Mouse (Mus musculus): ENCODE results near the gene 1110051M20Rik. TPM values are rescaled to one million over a fixed set of nuclear protein-coding genes. Genes with fewer than 3 reads are reported as not detected.

1110051M20Rik gene
- total and polyA plus RNA-seq, 3 experiments, result 21.1 to 34.0 (median 26.2) TPM

DNA sequence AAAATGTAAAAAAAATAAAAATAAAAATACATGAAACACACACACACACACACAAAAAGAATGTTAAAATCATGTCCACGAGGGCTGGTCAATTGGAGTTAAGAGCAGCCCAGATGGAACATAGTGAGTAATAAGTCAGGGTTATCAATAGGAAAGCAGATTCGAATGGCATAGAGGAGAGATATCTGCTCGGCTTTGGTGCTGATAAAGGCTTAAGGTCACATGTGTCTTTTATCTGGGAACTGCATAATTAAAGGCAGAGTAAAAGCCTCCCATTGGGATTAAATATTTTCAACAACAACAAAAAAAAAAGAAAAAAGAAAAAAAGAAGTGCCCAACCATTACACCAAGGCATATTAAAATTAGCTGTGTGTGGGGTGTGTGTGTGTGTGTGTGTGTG is 55.8 kb downstream of the 1110051M20Rik start:
- in situ Hi-C loops (cut with MboI; ENCODE audit: low pct_ligation_motif_present, low pct_unique_long_range_greater_than_20kb, low sequenced_read_pairs), result no loop called here
- Histone ChIP-seq H3K4me2 (ENCODE audit: insufficient read depth, low read depth, poor library complexity, severe bottlenecking) (no peak overlapping the region), H3K27me3 (replicated peaks) (no peaks in the 10 kb centered on the region), H3K4me3 (replicated peaks in 1 of 3; ENCODE audit: low read depth in 2 of 3, low read length in 2 of 3, poor library complexity in 1 of 3) (no peak overlapping the region), H3K9ac (ENCODE audit: insufficient read depth, low read depth) (no peak overlapping the region), H3K9me3 (replicated peaks; ENCODE audit: low read length) (no peaks in the 10 kb centered on the region), H3K4me1 (ENCODE audit: control insufficient read depth in 1 of 2, insufficient read depth in 2 of 2) (no peaks in the 10 kb centered on the region), H3K27ac (ENCODE audit: insufficient read depth, low read depth) (no peak overlapping the region), H3K36me3 (replicated peaks in 1 of 2; ENCODE audit: control insufficient read depth in 1 of 2, insufficient read depth in 1 of 2, low read length in 1 of 2) (peaks cover 0 to 2% of the 10 kb centered on the region in 2 experiments), H3K79me2 (replicated peaks; ENCODE audit: control insufficient read depth, extremely low read depth, insufficient read depth, poor library complexity, severe bottlenecking) (no peaks in the 10 kb centered on the region)
- dilution Hi-C loops (cut with MboI; ENCODE audit: extremely low pct_ligation_motif_present, extremely low pct_unique_long_range_greater_than_20kb, low sequenced_read_pairs), result no loop called here
- no peak for DNase-seq (ENCODE audit: extremely low read depth)
- TF ChIP-seq JUN (IDR thresholded peaks at IDR 0.05; ENCODE audit: insufficient read depth, low read depth, low read length), result no peak
- TF ChIP-seq ZKSCAN1 (IDR thresholded peaks at IDR 0.05; ENCODE audit: borderline replicate concordance, low read depth, low read length), result no peak
- TF ChIP-seq E2F4 (IDR thresholded peaks at IDR 0.05; ENCODE audit: insufficient replicate concordance, low read depth, low read length), result no peak
- no peak for TF ChIP-seq USF2 (conservative IDR thresholded peaks at IDR 0.05; ENCODE audit: low read depth, low read length)
- TF ChIP-seq ZNF384 (IDR thresholded peaks at IDR 0.05; ENCODE audit: low read depth, low read length), result no peak
- TF ChIP-seq NELFE (IDR thresholded peaks at IDR 0.05; ENCODE audit: low read depth, low read length), result no peak
- no peak for TF ChIP-seq BHLHE40 (IDR thresholded peaks at IDR 0.05; ENCODE audit: low read depth, low read length)
- no peak for TF ChIP-seq GABPA (IDR thresholded peaks at IDR 0.05; ENCODE audit: insufficient replicate concordance, low read depth, low read length)
- TF ChIP-seq MAFK (IDR thresholded peaks at IDR 0.05; ENCODE audit: insufficient replicate concordance, low read length), result no peak
- no peak for TF ChIP-seq MXI1 (IDR thresholded peaks at IDR 0.05; ENCODE audit: low read depth, low read length)
- TF ChIP-seq RCOR1 (conservative IDR thresholded peaks at IDR 0.05; ENCODE audit: low read depth, low read length), result no peak
- no peak for TF ChIP-seq TCF12 (IDR thresholded peaks at IDR 0.05; ENCODE audit: low read depth, low read length)
- no peak for TF ChIP-seq EP300 (IDR thresholded peaks at IDR 0.05; ENCODE audit: low read length)
- TF ChIP-seq MEF2A (IDR thresholded peaks at IDR 0.05; ENCODE audit: borderline replicate concordance, low read depth, low read length), result no peak
- no peak for TF ChIP-seq MYC (IDR thresholded peaks at IDR 0.05; ENCODE audit: low read depth, low read length)
- TF ChIP-seq KAT2A (IDR thresholded peaks at IDR 0.05; ENCODE audit: insufficient replicate concordance, low read length), result no peak

- dilution Hi-C loops (cut with MboI; ENCODE audit: extremely low pct_ligation_motif_present, extremely low pct_unique_long_range_greater_than_20kb, low sequenced_read_pairs) (no loop called here), in situ Hi-C loops (cut with MboI; ENCODE audit: low pct_ligation_motif_present, low pct_unique_long_range_greater_than_20kb, low sequenced_read_pairs) (no loop called here)
- Histone ChIP-seq H3K4me2 (ENCODE audit: insufficient read depth, low read depth, poor library complexity, severe bottlenecking) (no peak overlapping the region), H3K79me2 (replicated peaks; ENCODE audit: control insufficient read depth, extremely low read depth, insufficient read depth, poor library complexity, severe bottlenecking) (no peaks in the 10 kb centered on the region), H3K4me1 (ENCODE audit: control insufficient read depth in 1 of 2, insufficient read depth in 2 of 2) (no peaks in the 10 kb centered on the region), H3K4me3 (replicated peaks in 1 of 3; ENCODE audit: low read depth in 2 of 3, low read length in 2 of 3, poor library complexity in 1 of 3) (no peak overlapping the region), H3K9me3 (replicated peaks; ENCODE audit: low read length) (no peaks in the 10 kb centered on the region), H3K27me3 (replicated peaks) (no peaks in the 10 kb centered on the region), H3K36me3 (replicated peaks in 1 of 2; ENCODE audit: control insufficient read depth in 1 of 2, insufficient read depth in 1 of 2, low read length in 1 of 2) (peaks cover 0 to 2% of the 10 kb centered on the region in 2 experiments), H3K9ac (ENCODE audit: insufficient read depth, low read depth) (no peak overlapping the region), H3K27ac (ENCODE audit: insufficient read depth, low read depth) (no peak overlapping the region)
- no peak for TF ChIP-seq MAZ (IDR thresholded peaks at IDR 0.05; ENCODE audit: low read depth, low read length)
- TF ChIP-seq NELFE (IDR thresholded peaks at IDR 0.05; ENCODE audit: low read depth, low read length), result no peak
- TF ChIP-seq TBP (conservative IDR thresholded peaks at IDR 0.05; ENCODE audit: low read depth, low read length), result no peak
- TF ChIP-seq ZNF384 (IDR thresholded peaks at IDR 0.05; ENCODE audit: low read depth, low read length), result no peak
- TF ChIP-seq ELF1 (IDR thresholded peaks at IDR 0.05; ENCODE audit: low read depth, low read length), result no peak
- no peak for TF ChIP-seq MXI1 (IDR thresholded peaks at IDR 0.05; ENCODE audit: low read depth, low read length)
- no peak for TF ChIP-seq JUND (conservative IDR thresholded peaks at IDR 0.05; ENCODE audit: low read depth, low read length)
- no peak for TF ChIP-seq ZMIZ1 (IDR thresholded peaks at IDR 0.05; ENCODE audit: low read depth, low read length)
- no peak for TF ChIP-seq ZC3H11A (IDR thresholded peaks at IDR 0.05; ENCODE audit: low read depth, low read length)
- TF ChIP-seq EP300 (IDR thresholded peaks at IDR 0.05; ENCODE audit: low read length), result no peak
- no peak for TF ChIP-seq USF1 (IDR thresholded peaks at IDR 0.05; ENCODE audit: low read depth, low read length)
- TF ChIP-seq MAFK (IDR thresholded peaks at IDR 0.05; ENCODE audit: insufficient replicate concordance, low read length), result no peak
- no peak for TF ChIP-seq CHD2 (IDR thresholded peaks at IDR 0.05; ENCODE audit: low read length)
- TF ChIP-seq GABPA (IDR thresholded peaks at IDR 0.05; ENCODE audit: insufficient replicate concordance, low read depth, low read length), result no peak
- no peak for TF ChIP-seq IRF4 (IDR thresholded peaks at IDR 0.05; ENCODE audit: low read depth, low read length)
- no peak for DNase-seq (ENCODE audit: extremely low read depth)
These were observed 56.2 kb downstream of the 1110051M20Rik start for GRCm38 (mm10) chr2:91388281-91388680.
